Mouse (Mus musculus) spleen, adult 12 weeks (tissue): ENCODE results near the gene Ptk6.

Experiments used
- DNase-seq: peaks from one replicate; pipeline ENCODE4 v3.0.0; 2022; ENCODE audit warnings: low spot score

Gene Ptk6

DNA sequence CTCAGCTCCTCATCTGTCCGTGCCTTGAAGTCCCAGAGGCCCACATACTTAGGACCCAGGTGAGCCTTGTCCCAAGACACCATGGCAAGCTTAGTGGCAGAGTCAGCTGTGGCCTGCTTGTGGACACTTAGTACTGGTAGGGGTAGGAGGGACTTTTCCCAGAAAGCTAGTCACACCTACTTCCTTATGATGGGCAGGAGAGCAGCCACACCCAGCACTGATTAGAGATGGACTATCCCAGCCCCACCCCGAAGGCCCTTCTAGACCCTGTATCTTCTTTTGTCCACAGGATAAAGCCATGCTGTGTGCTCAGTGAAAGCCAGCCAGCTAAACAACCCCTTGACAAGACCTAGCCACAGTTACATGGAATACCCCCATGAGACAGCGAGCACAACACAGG, at the start of gene Ptk6:
Gene Ptk6, minus strand, starts transcription at position 368 of the 400 bp plus-strand sequence.
- no peak for DNase-seq

DNA sequence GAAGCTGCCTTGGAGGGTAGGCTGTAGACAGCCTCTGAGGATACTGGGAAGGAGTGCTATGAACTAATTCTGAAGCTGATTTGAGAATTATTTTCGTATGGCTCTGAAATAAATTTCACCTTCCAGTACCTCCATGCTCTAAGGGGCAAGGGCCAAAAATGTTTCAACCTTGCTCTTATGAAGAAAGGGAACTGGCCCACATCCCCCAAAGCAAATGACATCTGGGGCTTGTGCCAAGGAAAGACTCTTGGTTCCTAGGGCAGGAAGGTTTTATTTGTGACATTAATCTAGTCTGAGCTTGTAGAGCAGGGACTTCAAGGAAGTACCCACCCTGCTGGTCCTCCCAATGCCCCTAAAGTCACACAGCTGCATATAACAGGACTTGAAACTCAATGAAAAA, 49.3 kb upstream of the Ptk6 start:
- DNase-seq: no peak

DNA sequence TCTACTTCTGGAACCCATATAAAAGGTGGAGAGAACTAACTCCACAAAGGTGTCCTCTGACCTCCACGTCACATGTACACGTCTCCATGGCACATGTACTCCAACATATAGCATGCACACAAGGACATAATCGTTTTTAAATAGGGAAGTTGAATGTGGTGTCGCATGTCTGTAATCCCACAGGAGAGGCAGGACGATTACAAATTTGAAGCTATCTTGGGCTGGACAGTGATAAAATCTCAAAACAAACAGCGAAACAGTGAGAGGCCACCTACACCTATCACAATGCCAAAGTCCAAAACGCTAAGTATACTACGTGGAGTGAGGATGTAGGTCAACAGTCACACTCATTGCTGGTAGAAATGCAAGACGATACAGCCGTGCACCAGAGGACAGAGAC, 46.6 kb upstream of the Ptk6 start:
- no peak for DNase-seq

DNA sequence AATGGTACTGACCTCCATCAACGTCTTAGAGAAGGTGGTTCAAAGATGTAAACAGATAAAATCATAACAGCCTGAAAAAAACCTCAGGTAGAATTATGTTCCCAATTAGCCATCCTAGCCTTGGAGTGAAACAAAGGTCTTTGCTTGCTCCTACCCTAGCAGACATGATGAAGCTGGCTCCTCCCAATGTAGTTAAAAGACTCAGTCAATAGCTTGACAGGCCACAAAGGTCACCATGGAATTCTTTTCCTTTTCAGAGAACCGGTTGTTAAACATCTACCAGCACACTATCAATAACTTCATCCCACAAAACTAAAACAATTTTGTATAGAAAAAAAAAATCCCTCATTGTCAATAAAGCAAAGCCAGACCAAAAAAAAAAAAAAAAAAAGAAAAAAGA, 42.4 kb upstream of the Ptk6 start:
- no peak for DNase-seq

DNA sequence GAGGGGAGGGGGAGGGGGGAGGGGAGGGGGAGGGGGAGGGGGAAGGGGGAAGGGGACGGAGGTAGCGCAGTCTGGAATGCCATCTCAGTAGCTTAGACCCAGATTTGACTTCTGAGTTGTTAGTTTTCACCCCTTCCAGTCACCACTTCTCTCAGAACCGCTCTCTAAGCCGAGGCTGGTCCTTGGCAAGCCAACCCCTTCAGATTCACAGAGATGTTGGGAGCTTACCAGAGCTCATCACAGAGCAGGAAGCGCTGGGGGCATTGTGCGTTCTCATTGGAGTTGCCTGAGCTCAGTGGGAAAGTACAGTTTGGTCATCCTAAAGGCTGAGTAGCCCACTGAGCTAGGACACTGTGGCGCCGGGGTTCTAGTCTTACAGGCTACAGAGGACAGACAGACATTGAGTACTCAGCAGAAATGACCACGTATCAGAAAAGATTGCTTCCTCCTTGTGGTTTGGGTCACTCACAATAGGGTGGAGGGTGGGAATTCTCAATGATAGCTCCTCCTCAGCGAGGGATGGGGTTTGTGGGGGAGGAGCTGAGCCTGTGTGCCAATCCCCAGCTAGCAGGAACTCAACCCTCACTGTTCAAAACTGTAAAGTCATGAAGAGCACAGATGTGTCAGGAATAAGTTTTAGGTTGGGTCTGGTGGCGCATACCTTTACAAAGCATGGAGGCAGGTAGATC, 41.3 kb upstream of the Ptk6 start:
- no peak for DNase-seq

DNA sequence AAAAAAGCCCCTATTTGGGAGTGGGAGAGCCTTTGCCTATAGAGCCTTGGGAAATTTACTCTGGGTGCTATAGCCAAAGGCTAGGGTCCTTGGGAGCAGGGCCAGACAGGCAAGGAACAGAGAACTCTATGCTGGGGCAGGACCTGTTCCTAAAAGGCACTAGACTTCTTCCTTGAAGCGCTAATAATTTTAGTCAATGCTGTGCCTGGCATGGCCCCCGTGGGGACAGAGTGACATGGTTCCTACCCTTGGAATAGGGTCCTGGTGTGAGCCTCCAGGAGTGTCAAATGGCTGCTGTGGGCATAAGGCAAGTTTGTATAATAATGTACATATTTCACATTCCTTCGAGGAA, 39.7 kb upstream of the Ptk6 start:
- no peak for DNase-seq

DNA sequence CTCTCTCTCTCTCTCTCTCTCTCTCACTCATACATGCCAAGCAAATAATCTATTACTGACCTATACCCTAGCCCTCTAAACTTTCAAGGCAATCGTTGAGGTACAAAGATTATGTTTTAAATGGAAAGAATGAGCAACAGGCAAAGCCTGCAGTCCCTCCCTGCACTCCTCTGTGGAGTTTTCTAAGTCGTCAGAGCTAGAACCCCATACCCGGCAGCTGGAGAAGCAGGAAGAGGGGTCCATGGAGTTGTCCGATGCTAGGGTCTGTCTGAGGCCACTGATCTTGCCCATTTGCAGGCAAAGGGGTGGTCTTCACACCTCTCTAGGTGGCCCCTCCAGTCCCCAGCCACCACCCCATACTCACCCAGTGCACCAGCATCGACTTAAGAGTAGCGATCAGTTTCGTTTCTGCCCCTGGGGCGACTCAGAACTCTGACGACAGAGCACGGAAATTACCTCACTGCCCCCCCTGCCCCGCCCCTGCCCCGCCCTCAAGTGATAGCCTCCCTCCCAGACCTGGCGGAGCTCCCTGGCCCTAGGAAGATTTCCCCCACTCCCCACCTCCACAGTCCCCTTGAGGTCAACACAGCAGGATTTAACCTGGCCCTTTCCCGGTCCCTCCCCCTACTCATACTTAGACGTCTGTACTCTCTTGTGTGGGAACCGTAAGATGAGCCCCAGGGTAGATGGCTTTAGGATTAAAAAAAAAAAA, 39.2 kb upstream of the Ptk6 start, which contains the start of gene Helz2:
Gene Helz2, minus strand, starts transcription at position 426 of the 712 bp plus-strand sequence.
- DNase-seq: peak; percentile 60

DNA sequence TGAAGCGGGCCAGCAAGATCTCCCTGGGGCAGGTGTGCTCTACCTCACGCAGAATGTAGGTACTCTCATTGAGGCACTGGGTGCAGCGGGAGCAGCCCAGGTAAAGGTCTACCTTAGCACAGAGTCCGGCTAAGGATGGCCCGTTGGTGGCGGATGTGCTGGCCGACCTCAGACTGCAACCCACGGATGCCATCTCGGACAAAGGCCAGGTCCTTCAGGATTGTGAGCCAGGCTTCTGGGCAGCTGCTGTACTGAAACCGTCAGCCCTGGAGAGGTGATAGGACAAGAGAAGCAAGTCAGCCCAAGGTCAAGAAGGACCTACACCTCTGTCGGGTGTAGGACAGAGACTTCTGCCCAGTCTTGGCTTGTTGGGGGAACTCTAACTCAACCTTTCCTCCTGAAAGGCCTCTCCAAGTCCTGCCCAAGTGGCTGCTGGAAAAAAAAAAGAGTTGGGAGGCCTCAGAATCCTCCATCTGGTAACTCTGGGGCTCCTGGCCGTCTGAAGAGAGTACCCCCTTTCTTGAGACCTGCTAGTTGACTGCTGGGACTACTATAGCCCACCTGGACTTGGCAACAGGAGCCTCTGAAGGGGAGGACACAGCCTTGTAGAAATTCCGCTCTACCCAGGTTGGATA, 38.3 kb upstream of the Ptk6 start:
- DNase-seq: no peak

DNA sequence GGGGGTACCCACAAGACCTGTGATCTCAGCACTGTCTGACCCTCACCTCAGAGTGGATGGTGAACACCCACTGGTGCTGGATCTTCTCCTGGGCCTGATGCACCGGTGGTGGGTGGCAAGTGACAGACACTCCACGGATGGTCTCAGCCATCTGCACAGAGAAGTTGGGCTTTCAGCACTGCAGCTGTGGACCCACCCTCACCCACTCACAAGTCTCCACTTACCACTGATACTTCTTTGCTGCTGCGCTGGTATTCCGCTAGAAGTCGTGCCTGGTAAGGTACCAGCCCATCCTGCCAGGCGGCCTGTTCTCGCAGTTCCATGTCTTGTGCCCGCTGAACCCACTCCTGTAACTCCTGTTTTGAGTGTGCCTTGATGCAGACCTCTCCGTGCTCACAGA, 36.7 kb upstream of the Ptk6 start:
- DNase-seq: no peak

DNA sequence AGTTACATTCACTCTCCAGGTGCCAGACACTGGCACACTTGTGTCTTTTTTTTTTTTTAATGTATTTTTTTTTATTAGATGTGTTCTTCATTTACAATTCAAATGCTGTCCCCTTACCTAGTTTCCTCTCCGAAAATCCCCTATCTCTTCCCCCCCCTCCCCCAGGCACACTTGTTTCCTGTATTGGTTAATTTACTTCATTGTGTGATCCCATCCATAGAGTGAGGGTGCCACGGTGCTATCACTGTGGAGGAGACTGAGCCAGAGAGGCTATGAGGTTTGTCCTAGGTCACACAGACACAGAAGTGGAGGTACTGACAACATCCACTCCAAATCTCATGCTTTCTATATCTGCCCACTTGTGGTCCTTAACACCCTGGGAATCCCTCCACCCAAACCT, 36.3 kb upstream of the Ptk6 start:
- no peak for DNase-seq

DNA sequence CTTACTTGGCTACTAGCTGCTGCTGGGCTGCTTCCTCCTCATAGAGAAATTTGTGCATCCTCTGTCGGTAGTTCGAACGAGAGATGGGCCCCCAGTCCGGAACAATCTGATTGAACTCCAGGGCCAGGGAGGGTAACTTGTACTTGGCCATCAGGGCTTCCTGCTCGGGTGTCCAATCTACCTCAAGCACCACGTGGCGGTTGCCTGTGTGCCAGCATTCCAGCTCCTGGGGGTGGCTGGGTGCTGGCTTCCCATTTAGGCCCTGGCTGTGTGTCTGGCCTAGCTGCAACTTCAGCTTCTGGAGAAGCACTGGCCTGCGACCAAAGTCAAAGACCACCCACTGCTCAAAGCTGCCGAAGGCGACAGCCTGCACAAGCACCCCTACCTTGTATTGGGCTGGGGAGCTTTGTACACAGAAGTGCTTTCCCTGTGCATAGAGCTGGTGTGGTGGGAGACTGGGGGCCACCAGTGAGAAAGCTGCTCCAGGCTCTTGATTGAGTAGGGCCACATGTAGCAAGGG, 35.6 kb upstream of the Ptk6 start:
- no peak for DNase-seq

DNA sequence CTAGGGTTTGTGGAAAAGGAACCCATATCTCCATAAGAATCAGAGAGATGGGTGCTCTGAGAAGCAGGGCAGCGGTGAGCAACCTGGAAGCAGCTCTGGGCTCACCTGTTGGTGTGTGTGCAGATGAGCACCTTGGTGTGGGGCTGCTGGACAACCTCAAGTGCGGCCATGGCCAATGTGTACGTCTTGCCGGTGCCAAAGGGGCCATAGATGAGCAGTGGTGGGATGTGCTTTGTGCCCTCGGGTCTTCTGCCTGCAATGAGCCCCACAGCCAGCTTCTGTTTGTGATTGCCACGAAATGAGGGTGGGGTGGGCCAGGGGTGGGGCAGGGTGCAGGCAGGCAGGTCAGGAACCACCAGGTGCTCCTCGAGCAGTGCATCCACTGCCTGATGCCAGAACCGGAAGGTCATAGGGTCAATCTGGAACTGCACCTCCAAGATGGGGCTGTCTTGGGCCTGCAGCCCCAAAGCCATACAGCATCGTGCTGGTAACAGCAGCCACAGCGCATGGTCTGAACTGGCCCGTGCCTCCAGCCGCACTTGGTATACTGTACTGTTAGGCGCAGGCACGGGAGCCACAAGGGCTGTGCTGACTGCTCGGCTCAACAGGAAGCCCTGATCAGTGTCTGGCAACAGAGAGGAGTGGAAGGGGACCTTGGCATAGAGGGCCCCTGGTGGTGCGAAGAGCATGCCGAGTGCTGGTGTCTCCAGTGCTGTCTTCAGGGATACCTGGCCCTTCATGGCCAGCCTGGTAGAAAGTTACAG, 34.8 kb upstream of the Ptk6 start:
- DNase-seq: no peak

DNA sequence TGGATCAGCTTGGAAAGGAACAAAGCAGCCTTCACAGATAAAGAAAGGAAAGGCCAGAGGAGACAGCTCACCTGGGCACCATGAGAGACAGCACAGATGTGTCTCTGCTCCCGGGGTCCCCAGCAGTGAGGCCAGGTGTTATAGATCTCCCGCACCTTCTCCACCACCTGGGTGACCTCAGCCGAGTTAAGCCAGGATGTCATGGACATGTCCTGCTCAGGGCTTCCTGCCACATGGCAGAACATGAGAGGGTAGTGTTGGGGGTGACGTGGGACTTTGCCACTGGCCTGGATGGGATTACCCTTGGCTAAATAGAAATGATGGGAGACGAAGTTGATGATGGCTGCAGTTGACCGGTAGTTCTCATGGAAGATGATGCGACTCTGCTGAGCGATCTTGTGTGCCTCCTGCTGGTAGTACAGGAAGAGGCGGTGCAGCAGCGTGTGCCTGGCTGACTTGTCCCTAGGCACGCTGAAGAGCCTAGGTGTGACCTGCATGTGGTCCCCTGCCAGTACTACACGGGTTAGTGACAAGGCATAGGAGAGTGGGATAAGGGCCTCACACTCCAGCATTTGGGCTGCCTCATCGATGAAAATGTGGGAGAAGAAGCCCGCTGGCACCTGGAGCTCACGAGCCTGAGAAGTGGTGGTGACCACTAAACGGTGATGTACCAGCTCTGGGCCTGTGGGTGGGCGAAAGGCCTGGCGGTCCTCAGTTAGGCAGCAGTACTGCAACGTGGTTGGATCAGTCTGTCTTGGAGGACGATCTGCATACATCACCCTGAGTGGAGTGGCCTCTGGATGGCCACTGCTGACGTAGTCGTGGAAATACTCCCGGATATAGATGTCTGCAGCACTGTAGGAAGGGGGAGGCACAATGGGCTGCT, 33.3 kb upstream of the Ptk6 start:
- DNase-seq: no peak

DNA sequence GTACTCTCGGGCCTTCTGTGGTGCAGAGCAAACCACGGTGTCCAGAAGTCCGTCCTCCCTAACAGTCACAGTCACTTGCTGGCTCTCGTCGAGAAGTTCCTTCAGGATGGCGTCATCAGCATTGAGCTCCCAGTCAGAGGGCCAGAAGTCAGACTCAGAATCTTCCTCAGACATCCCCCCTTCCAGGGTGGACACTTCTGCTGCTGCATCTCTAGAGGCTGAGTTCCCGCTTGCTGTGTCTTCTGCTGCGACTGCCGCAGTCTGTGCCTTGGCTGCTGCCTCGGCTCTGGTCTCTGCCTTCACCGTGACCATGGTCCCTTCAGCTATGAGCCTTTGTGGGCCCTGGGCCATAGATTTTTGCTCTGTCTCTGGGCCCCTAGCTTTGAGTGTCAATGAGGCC, 32.1 kb upstream of the Ptk6 start:
- DNase-seq: no peak

DNA sequence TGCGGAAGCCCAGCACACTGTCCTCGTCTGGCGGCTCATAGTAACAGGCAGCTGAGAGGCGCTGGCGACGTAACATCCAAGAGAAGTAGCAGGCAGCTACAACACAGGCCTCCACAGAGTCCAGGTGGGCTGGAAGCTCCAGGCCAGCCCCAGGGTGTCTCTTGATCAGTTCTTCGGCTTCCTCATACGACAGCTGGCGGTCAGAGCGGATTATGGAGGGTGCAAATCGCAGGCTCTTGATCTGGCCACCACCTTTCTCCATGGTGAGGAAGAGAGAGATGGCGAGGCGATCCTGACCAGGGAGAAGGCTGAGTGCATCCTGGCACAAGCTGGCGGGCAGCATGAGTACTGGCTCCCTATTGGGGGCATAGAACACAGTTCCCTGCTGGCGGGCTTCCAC, 30.9 kb upstream of the Ptk6 start:
- no peak for DNase-seq

DNA sequence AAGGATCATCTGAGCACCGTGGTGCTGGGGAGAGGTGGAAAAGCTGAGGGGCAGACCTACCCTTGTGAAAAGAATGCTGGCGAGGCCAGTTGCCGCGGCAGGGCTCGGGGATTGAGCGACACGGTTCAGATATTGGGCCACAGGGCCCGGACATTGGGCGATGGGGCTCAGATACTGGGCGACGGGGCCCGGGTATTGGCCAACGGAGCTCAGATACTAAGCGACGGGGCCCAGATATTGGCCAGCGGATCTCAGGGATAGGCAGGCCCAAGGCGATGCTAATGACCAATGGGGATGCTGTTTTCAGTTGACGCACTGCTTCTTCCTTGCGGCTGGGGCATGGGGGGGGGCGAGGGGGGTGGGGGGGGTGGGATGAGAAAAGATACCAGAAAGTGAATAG, 28.6 kb upstream of the Ptk6 start:
- no peak for DNase-seq

DNA sequence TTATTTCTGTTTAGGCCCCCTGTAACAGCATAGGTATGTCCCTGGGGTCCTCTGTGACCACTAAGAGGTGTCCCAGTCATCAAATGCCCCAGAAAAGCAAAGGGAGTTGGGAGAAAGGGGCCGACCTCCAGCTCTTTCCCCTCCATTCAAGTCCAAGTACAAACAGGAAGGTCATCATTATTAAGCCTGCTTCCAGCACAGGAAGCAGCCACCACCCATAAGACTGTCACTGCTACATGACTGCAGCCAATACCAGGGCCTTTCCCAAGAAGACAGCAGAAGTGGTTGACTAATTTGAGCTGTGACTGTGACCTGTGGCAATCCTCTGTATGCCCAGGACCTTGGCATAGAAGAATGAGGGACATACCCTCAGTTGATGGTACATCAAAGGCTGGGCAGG, 25.7 kb upstream of the Ptk6 start:
- DNase-seq: no peak

DNA sequence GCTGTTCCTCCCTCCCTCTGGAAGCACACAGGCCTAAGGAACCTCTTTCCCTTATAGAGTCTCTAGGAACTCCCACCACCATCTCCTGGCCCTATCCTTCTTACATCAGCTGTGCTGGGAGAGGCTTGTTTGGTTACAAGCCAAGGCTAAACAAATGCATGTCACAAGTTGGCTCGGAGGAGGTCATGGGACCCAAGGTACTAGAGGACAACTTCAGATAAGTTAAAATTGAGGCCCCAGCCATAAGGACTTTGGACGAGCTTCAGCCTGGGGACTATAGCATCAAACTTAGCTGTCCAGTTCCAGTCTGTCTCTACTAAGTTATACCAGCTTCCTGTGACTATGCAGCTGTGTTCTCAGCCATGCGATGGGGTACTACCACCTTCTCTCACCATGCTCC, 24.5 kb upstream of the Ptk6 start:
- no peak for DNase-seq

DNA sequence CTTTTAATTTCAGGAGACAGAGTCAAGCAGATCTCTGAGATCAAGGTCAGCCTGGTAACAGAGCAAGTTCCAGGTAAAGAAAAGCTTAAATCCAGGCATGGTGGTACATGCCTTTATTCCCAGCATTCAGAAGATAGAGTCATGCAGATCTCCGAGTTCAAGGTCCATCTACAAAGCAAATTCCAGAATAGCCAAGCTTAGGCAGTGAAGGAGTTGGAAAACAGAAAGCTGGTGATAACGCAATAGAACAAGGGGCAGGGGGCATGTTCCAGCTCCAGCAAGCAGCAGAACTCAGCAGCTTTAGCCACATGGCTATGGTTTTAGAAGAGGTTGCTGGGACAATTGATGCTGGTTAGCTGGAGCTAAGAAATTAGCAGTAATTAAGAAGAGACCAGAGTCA, 22.4 kb upstream of the Ptk6 start:
- DNase-seq: no peak

DNA sequence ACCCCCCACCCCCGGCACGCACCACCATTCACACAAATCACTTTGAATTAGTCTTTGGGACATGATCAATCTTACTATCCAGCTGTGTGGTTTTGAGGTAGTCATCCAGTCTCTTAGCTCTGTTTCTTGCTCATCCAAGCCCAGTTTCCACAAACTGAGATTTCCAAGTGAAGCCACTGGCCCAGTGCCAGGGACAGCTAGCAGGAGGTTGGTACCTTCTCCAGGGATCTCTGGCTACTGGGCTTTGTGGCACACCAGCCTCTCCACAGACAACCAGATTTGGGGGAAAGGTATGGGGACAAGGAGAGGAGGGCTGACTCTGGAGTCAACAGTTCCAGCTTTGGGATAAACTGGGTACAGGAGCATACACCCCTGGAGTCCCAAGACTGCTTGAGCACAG, 17.8 kb upstream of the Ptk6 start:
- DNase-seq: no peak

DNA sequence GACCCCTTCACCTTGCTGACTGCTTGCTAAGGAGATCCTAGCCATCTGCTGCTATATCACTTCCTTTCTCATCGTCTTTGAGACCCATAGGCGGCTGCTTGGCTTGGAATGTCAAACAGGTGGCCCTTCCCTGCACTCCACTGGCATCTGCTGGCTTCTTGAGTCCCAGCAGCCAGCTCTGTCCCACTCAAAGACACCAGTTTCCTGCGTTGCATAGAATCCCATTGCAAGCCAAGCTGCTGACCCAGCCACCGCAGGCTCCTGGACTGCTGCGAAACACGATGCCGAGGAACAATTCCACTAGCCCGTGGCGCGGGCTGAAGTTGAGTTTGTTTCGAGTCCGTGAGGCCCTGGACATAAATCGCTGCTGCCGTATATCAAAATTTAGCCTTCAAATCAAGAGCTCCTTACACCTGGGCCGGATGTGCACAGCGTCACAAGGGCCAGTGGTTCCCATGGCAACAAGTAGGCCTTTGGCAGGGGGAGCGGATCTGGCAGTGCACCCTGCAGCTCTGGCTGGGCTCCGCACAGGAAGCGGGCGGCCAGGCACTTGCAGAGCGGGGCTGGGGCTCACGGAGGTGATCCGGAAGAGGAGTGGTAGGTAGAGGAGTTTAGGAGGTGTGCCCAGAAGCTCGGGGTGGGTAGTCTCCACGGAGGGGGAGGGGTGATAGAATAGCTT, 17.1 kb upstream of the Ptk6 start, which contains the start of gene Fndc11:
Gene Fndc11, plus strand, starts transcription at position 476 of the 679 bp plus-strand sequence.
- peak; percentile 70 for DNase-seq
